Mouse (Mus musculus): ENCODE data around the gene Nkx1-2. TPM values are rescaled to one million over a fixed set of nuclear protein-coding genes. Genes with fewer than 3 reads are reported as not detected.

Gene Nkx1-2
- polyA plus RNA-seq, 1 experiment from 2014 or later: 0.57 TPM

GRCm38 (mm10) chr7:132619975-132620918 is 20.8 kb upstream of the Nkx1-2 start:
- no peak overlapping the region for H3K9ac ChIP-seq (ENCODE audit: low read depth, low read length)
- no peaks in the 10 kb centered on the region for H3K4me1 ChIP-seq (replicated peaks; ENCODE audit: control insufficient read depth, insufficient read depth, low read length)
- 91% methylated on average over 15 of the region's 15 CpGs for WGBS
- H3K27me3 ChIP-seq (replicated peaks; ENCODE audit: control insufficient read depth, insufficient read depth, low read length): no peaks in the 10 kb centered on the region
- TF ChIP-seq CTCF (IDR thresholded peaks at IDR 0.05; ENCODE audit: low read depth): no peak
- no peak overlapping the region for H3K4me2 ChIP-seq (replicated peaks; ENCODE audit: low read depth)
- H3K9me3 ChIP-seq (ENCODE audit: control insufficient read depth): no peaks in the 10 kb centered on the region
- no peak overlapping the region for H3K27ac ChIP-seq (ENCODE audit: low read depth, low read length)
- H3K36me3 ChIP-seq (ENCODE audit: control insufficient read depth, insufficient read depth): no peaks in the 10 kb centered on the region
- no peak overlapping the region for H3K4me3 ChIP-seq (ENCODE audit: low read depth, low read length)
- no peak for ATAC-seq

GRCm38 (mm10) chr7:132619549-132619948 is 20.1 kb upstream of the Nkx1-2 start:
- no peak for TF ChIP-seq CTCF (IDR thresholded peaks at IDR 0.05; ENCODE audit: low read depth)
- no peak overlapping the region for H3K9ac ChIP-seq (ENCODE audit: low read depth, low read length)
- no peaks in the 10 kb centered on the region for H3K27me3 ChIP-seq (replicated peaks; ENCODE audit: control insufficient read depth, insufficient read depth, low read length)
- H3K9me3 ChIP-seq (ENCODE audit: control insufficient read depth): no peaks in the 10 kb centered on the region
- H3K4me1 ChIP-seq (replicated peaks; ENCODE audit: control insufficient read depth, insufficient read depth, low read length): no peaks in the 10 kb centered on the region
- no peak for ATAC-seq
- H3K36me3 ChIP-seq (ENCODE audit: control insufficient read depth, insufficient read depth): no peaks in the 10 kb centered on the region
- no peak overlapping the region for H3K27ac ChIP-seq (ENCODE audit: low read depth, low read length)
- H3K4me3 ChIP-seq (ENCODE audit: low read depth, low read length): no peak overlapping the region
- 91% methylated on average over 8 of the region's 8 CpGs for WGBS
- H3K4me2 ChIP-seq (replicated peaks; ENCODE audit: low read depth): no peak overlapping the region

- no peak for ATAC-seq
- no peak for TF ChIP-seq CTCF (IDR thresholded peaks at IDR 0.05; ENCODE audit: low read depth)
- Histone ChIP-seq H3K36me3 (ENCODE audit: control insufficient read depth, insufficient read depth) (no peaks in the 10 kb centered on the region), H3K4me2 (replicated peaks; ENCODE audit: low read depth) (no peak overlapping the region), H3K27ac (ENCODE audit: low read depth, low read length) (no peak overlapping the region), H3K4me3 (ENCODE audit: low read depth, low read length) (no peak overlapping the region), H3K9ac (ENCODE audit: low read depth, low read length) (no peak overlapping the region), H3K9me3 (ENCODE audit: control insufficient read depth) (no peaks in the 10 kb centered on the region), H3K27me3 (replicated peaks; ENCODE audit: control insufficient read depth, insufficient read depth, low read length) (no peaks in the 10 kb centered on the region), H3K4me1 (replicated peaks; ENCODE audit: control insufficient read depth, insufficient read depth, low read length) (no peaks in the 10 kb centered on the region)
- WGBS: 91% methylated on average over 5 of the region's 5 CpGs
These were observed 17.7 kb upstream of the Nkx1-2 start for GRCm38 (mm10) chr7:132617021-132617564.

DNA sequence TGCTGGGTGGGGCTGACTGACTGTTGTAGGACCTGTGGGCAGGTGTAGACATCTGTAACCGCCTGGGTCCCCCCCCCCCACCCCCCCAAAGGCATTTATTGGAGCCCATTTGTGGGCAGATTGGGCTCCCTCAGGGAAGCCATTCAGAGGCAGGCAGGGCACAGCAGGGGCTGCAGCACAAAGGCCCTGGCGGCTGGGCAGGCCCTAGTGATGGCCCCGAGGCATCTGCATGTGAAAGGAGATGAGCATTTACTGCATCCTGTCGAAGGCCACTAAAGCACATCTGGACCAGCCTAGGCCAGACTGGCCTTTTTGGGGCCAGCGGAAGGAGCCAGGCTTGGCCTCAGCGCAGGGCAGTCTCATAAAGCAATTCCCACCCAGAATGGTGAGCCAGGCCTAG is 17.0 kb upstream of the Nkx1-2 start:
- no peaks in the 10 kb centered on the region for H3K36me3 ChIP-seq (ENCODE audit: control insufficient read depth, insufficient read depth)
- no peaks in the 10 kb centered on the region for H3K27me3 ChIP-seq (replicated peaks; ENCODE audit: control insufficient read depth, insufficient read depth, low read length)
- no peak for TF ChIP-seq CTCF (IDR thresholded peaks at IDR 0.05; ENCODE audit: low read depth)
- H3K9ac ChIP-seq (ENCODE audit: low read depth, low read length): no peak overlapping the region
- H3K4me1 ChIP-seq (replicated peaks; ENCODE audit: control insufficient read depth, insufficient read depth, low read length): no peaks in the 10 kb centered on the region
- no peak overlapping the region for H3K27ac ChIP-seq (ENCODE audit: low read depth, low read length)
- no peak overlapping the region for H3K4me2 ChIP-seq (replicated peaks; ENCODE audit: low read depth)
- no peak for ATAC-seq
- WGBS: 68% methylated on average over 6 of the region's 6 CpGs
- no peak overlapping the region for H3K4me3 ChIP-seq (ENCODE audit: low read depth, low read length)
- H3K9me3 ChIP-seq (ENCODE audit: control insufficient read depth): no peaks in the 10 kb centered on the region

- WGBS: 49% methylated on average over 3 of the region's 3 CpGs
- no peak for TF ChIP-seq CTCF (IDR thresholded peaks at IDR 0.05; ENCODE audit: low read depth)
These were observed 15.9 kb upstream of the Nkx1-2 start for GRCm38 (mm10) chr7:132615346-132615745.

DNA sequence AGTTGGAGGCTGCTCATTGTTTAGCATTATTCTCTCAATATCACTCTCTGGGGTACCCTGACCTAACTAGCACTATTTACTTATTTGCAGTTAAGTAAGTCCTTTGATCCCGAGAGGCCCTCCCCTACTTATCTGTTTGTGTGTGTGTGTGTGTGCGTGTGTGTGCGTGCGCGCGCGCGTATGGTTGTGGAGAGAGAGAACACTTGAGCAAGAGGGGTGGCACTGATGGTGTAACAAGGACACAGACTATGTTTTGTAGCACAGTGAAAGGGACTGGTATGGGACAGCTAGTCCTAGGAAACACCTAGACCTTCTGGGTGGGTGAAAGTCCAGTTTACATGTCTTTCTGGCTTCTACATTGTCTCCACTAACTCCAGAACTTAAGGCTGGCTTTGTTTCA is 12.1 kb upstream of the Nkx1-2 start:
- H3K27me3 ChIP-seq (replicated peaks; ENCODE audit: control insufficient read depth, insufficient read depth, low read length): no peaks in the 10 kb centered on the region
- H3K27ac ChIP-seq (ENCODE audit: low read depth, low read length): no peak overlapping the region
- H3K9me3 ChIP-seq (ENCODE audit: control insufficient read depth): no peaks in the 10 kb centered on the region
- no peaks in the 10 kb centered on the region for H3K36me3 ChIP-seq (ENCODE audit: control insufficient read depth, insufficient read depth)
- H3K4me1 ChIP-seq (replicated peaks; ENCODE audit: control insufficient read depth, insufficient read depth, low read length): peaks cover 2% of the 10 kb centered on the region; the same call in 1 of the 2 replicates
- TF ChIP-seq CTCF (IDR thresholded peaks at IDR 0.05; ENCODE audit: low read depth): no peak
- H3K9ac ChIP-seq (ENCODE audit: low read depth, low read length): no peak overlapping the region
- peak overlapping the region; percentile 72 for H3K4me2 ChIP-seq (replicated peaks; ENCODE audit: low read depth)
- ATAC-seq: no peak
- WGBS: 66% methylated on average over 8 of the region's 8 CpGs
- H3K4me3 ChIP-seq (ENCODE audit: low read depth, low read length): peak overlapping the region; percentile 11; the same call in 1 of the 2 replicates

More at GRCm38 (mm10) chr7:132615346-132615745, 15.9 kb upstream of the Nkx1-2 start:
- H3K4me1 ChIP-seq (replicated peaks; ENCODE audit: control insufficient read depth, insufficient read depth, low read length): no peaks in the 10 kb centered on the region
- H3K9me3 ChIP-seq (ENCODE audit: control insufficient read depth): no peaks in the 10 kb centered on the region
- no peaks in the 10 kb centered on the region for H3K27me3 ChIP-seq (replicated peaks; ENCODE audit: control insufficient read depth, insufficient read depth, low read length)
- no peak overlapping the region for H3K4me2 ChIP-seq (replicated peaks; ENCODE audit: low read depth)
- ATAC-seq: no peak
- H3K4me3 ChIP-seq (ENCODE audit: low read depth, low read length): no peak overlapping the region
- H3K36me3 ChIP-seq (ENCODE audit: control insufficient read depth, insufficient read depth): no peaks in the 10 kb centered on the region
- H3K9ac ChIP-seq (ENCODE audit: low read depth, low read length): no peak overlapping the region
- H3K27ac ChIP-seq (ENCODE audit: low read depth, low read length): no peak overlapping the region
